Mouse (Mus musculus): ENCODE results near the gene Sirt1. TPM values are rescaled to one million over a fixed set of nuclear protein-coding genes. Genes with fewer than 3 reads are reported as not detected.
"Not testable (repeated sequence)": the region's sequence is repeated elsewhere in the genome, so short reads cannot be mapped to it uniquely, and the experiment has no call there.

The Sirt1 gene
- polyA plus RNA-seq, 1 experiment from 2014 or later: 3.4 TPM

- no peak overlapping the region for H3K4me2 ChIP-seq (ENCODE audit: low read length)
- ATAC-seq: peak; percentile 29; the same call in 1 of the 2 replicates
- WGBS: 23% methylated on average over 9 of the region's 9 CpGs
These were observed 4.0 kb downstream of the Sirt1 start for GRCm38 (mm10) chr10:63377468-63377867.

GRCm38 (mm10) chr10:63376303-63376702, 5.2 kb downstream of the Sirt1 start:
- no peak for ATAC-seq
- Histone ChIP-seq H3K27ac (ENCODE audit: low read depth, low read length) (no peak overlapping the region), H3K36me3 (ENCODE audit: control insufficient read depth, insufficient read depth, low read length) (no peaks in the 10 kb centered on the region), H3K4me1 (ENCODE audit: control insufficient read depth, insufficient read depth, low read depth, low read length) (peaks cover 2% of the 10 kb centered on the region), H3K4me3 (ENCODE audit: low read length) (no peak overlapping the region), H3K9ac (ENCODE audit: low read depth, low read length) (no peak overlapping the region), H3K27me3 (replicated peaks; ENCODE audit: control insufficient read depth, insufficient read depth, low read length) (no peaks in the 10 kb centered on the region; the same call in 1 of the 2 replicates), H3K4me2 (ENCODE audit: low read length) (no peak overlapping the region), H3K9me3 (ENCODE audit: control insufficient read depth, low read length) (no peaks in the 10 kb centered on the region)
- 87% methylated on average over 5 of the region's 5 CpGs for WGBS

More at GRCm38 (mm10) chr10:63377468-63377867, 4.0 kb downstream of the Sirt1 start:
- Histone ChIP-seq H3K27me3 (replicated peaks; ENCODE audit: control insufficient read depth, insufficient read depth, low read length) (no peaks in the 10 kb centered on the region; the same call in 1 of the 2 replicates), H3K36me3 (ENCODE audit: control insufficient read depth, insufficient read depth, low read length) (no peaks in the 10 kb centered on the region), H3K4me3 (ENCODE audit: low read length) (no peak overlapping the region), H3K27ac (ENCODE audit: low read depth, low read length) (no peak overlapping the region), H3K9me3 (ENCODE audit: control insufficient read depth, low read length) (no peaks in the 10 kb centered on the region), H3K4me1 (ENCODE audit: control insufficient read depth, insufficient read depth, low read depth, low read length) (peaks cover 9% of the 10 kb centered on the region), H3K9ac (ENCODE audit: low read depth, low read length) (no peak overlapping the region)

GRCm38 (mm10) chr10:63368041-63368440, 13.5 kb downstream of the Sirt1 start:
- Histone ChIP-seq H3K36me3 (ENCODE audit: control insufficient read depth, insufficient read depth, low read length) (no peaks in the 10 kb centered on the region), H3K9ac (ENCODE audit: low read depth, low read length) (no peak overlapping the region), H3K4me2 (ENCODE audit: low read length) (no peak overlapping the region), H3K9me3 (ENCODE audit: control insufficient read depth, low read length) (no peaks in the 10 kb centered on the region), H3K27ac (ENCODE audit: low read depth, low read length) (no peak overlapping the region), H3K4me3 (ENCODE audit: low read length) (no peak overlapping the region), H3K4me1 (ENCODE audit: control insufficient read depth, insufficient read depth, low read depth, low read length) (no peaks in the 10 kb centered on the region), H3K27me3 (replicated peaks; ENCODE audit: control insufficient read depth, insufficient read depth, low read length) (no peaks in the 10 kb centered on the region)
- no peak for ATAC-seq
- WGBS: 76% methylated on average over 3 of the region's 3 CpGs

- no peak overlapping the region for H3K4me3 ChIP-seq (ENCODE audit: low read length)
- no peaks in the 10 kb centered on the region for H3K9me3 ChIP-seq (ENCODE audit: control insufficient read depth, low read length)
- WGBS: 78% methylated on average over 6 of the region's 6 CpGs
- H3K36me3 ChIP-seq (ENCODE audit: control insufficient read depth, insufficient read depth, low read length): no peaks in the 10 kb centered on the region
- no peak overlapping the region for H3K4me2 ChIP-seq (ENCODE audit: low read length)
- H3K9ac ChIP-seq (ENCODE audit: low read depth, low read length): no peak overlapping the region
- no peak overlapping the region for H3K27ac ChIP-seq (ENCODE audit: low read depth, low read length)
- no peaks in the 10 kb centered on the region for H3K4me1 ChIP-seq (ENCODE audit: control insufficient read depth, insufficient read depth, low read depth, low read length)
- no peak for ATAC-seq
- no peaks in the 10 kb centered on the region for H3K27me3 ChIP-seq (replicated peaks; ENCODE audit: control insufficient read depth, insufficient read depth, low read length)
These were observed 14.1 kb downstream of the Sirt1 start for GRCm38 (mm10) chr10:63367386-63367785.

- H3K9me3 ChIP-seq (ENCODE audit: control insufficient read depth, low read length): no peaks in the 10 kb centered on the region
- H3K36me3 ChIP-seq (ENCODE audit: control insufficient read depth, insufficient read depth, low read length): no peaks in the 10 kb centered on the region
- H3K9ac ChIP-seq (ENCODE audit: low read depth, low read length): no peak overlapping the region
- H3K4me3 ChIP-seq (ENCODE audit: low read length): no peak overlapping the region
- H3K4me1 ChIP-seq (ENCODE audit: control insufficient read depth, insufficient read depth, low read depth, low read length): no peaks in the 10 kb centered on the region
- peak overlapping the region; percentile 34; the same call in 1 of the 2 replicates for H3K4me2 ChIP-seq (ENCODE audit: low read length)
- H3K27ac ChIP-seq (ENCODE audit: low read depth, low read length): no peak overlapping the region
- 53% methylated on average over 7 of the region's 7 CpGs for WGBS
- H3K27me3 ChIP-seq (replicated peaks; ENCODE audit: control insufficient read depth, insufficient read depth, low read length): no peaks in the 10 kb centered on the region
- ATAC-seq: 0 out of 2 replicates have a peak, but pooled peaks have one; percentile 17
These were observed 15.5 kb downstream of the Sirt1 start for GRCm38 (mm10) chr10:63365918-63366455.

GRCm38 (mm10) chr10:63360502-63360901, 21.0 kb downstream of the Sirt1 start:
- 66% methylated on average over 1 of the region's 1 CpGs for WGBS
- H3K36me3 ChIP-seq (ENCODE audit: control insufficient read depth, insufficient read depth, low read length): no peaks in the 10 kb centered on the region
- no peaks in the 10 kb centered on the region for H3K27me3 ChIP-seq (replicated peaks; ENCODE audit: control insufficient read depth, insufficient read depth, low read length)
- ATAC-seq: no peak
- no peak overlapping the region for H3K4me2 ChIP-seq (ENCODE audit: low read length)
- no peaks in the 10 kb centered on the region for H3K4me1 ChIP-seq (ENCODE audit: control insufficient read depth, insufficient read depth, low read depth, low read length)
- H3K9me3 ChIP-seq (ENCODE audit: control insufficient read depth, low read length): no peaks in the 10 kb centered on the region
- H3K27ac ChIP-seq (ENCODE audit: low read depth, low read length): no peak overlapping the region
- H3K9ac ChIP-seq (ENCODE audit: low read depth, low read length): no peak overlapping the region
- no peak overlapping the region for H3K4me3 ChIP-seq (ENCODE audit: low read length)

GRCm38 (mm10) chr10:63352111-63352510, 29.4 kb downstream of the Sirt1 start:
- H3K4me3 ChIP-seq (ENCODE audit: low read length): no peak overlapping the region
- ATAC-seq: no peak
- no peak overlapping the region for H3K4me2 ChIP-seq (ENCODE audit: low read length)
- no peak overlapping the region for H3K27ac ChIP-seq (ENCODE audit: low read depth, low read length)
- no peaks in the 10 kb centered on the region for H3K4me1 ChIP-seq (ENCODE audit: control insufficient read depth, insufficient read depth, low read depth, low read length)
- H3K9me3 ChIP-seq (ENCODE audit: control insufficient read depth, low read length): no peaks in the 10 kb centered on the region
- H3K9ac ChIP-seq (ENCODE audit: low read depth, low read length): no peak overlapping the region
- 65% methylated on average over 5 of the region's 5 CpGs for WGBS
- no peaks in the 10 kb centered on the region for H3K36me3 ChIP-seq (ENCODE audit: control insufficient read depth, insufficient read depth, low read length)
- H3K27me3 ChIP-seq (replicated peaks; ENCODE audit: control insufficient read depth, insufficient read depth, low read length): no peaks in the 10 kb centered on the region

- not testable (repeated sequence) for H3K27me3 ChIP-seq (replicated peaks; ENCODE audit: control insufficient read depth, insufficient read depth, low read length); H3K4me1 ChIP-seq (ENCODE audit: control insufficient read depth, insufficient read depth, low read depth, low read length); H3K36me3 ChIP-seq (ENCODE audit: control insufficient read depth, insufficient read depth, low read length); H3K9ac ChIP-seq (ENCODE audit: low read depth, low read length); H3K27ac ChIP-seq (ENCODE audit: low read depth, low read length); ATAC-seq; H3K4me2 ChIP-seq (ENCODE audit: low read length); H3K4me3 ChIP-seq (ENCODE audit: low read length); H3K9me3 ChIP-seq (ENCODE audit: control insufficient read depth, low read length)
- 90% methylated on average over 7 of the region's 7 CpGs for WGBS
These were observed 30.4 kb downstream of the Sirt1 start for GRCm38 (mm10) chr10:63351099-63351498.

- 91% methylated on average over 7 of the region's 7 CpGs for WGBS
- Histone ChIP-seq H3K27me3 (replicated peaks; ENCODE audit: control insufficient read depth, insufficient read depth, low read length) (no peaks in the 10 kb centered on the region), H3K4me3 (ENCODE audit: low read length) (no peak overlapping the region), H3K9ac (ENCODE audit: low read depth, low read length) (no peak overlapping the region), H3K36me3 (ENCODE audit: control insufficient read depth, insufficient read depth, low read length) (no peaks in the 10 kb centered on the region), H3K4me2 (ENCODE audit: low read length) (no peak overlapping the region), H3K4me1 (ENCODE audit: control insufficient read depth, insufficient read depth, low read depth, low read length) (no peaks in the 10 kb centered on the region), H3K9me3 (ENCODE audit: control insufficient read depth, low read length) (no peaks in the 10 kb centered on the region), H3K27ac (ENCODE audit: low read depth, low read length) (no peak overlapping the region)
- ATAC-seq: no peak
These were observed 30.8 kb downstream of the Sirt1 start for GRCm38 (mm10) chr10:63350666-63351065.
